Mouse (Mus musculus) adipocyte (in vitro differentiated cells): Measurements from ENCODE around the gene Mindy2.
"Not testable (repeated sequence)": the region's sequence is repeated elsewhere in the genome, so short reads cannot be mapped to it uniquely, and the experiment has no call there.

Source experiments
- DNase-seq: peaks from one replicate; pipeline ENCODE4 v3.0.0-alpha.2; 2016; ENCODE audit warnings: low spot score

The Mindy2 gene

DNA sequence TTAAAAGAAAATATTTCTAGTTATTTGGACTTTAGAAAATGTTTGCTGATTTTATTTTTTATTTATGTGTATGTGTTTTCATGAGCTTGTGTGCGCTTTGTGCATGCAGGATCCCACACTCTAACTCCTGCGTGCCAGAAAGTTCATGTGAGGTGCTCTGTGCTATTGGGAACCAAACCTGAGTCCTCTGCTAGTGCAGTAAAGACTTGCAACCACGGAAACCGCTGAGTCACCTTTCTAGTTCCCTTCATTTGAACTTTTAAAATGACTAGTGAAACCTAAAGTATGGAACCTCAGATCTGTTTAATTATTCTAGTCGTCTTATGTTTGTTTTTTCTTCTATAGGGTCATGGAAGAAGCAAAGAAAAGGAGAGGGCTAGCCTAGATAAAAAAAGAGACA lies 76.0 kb downstream of the Mindy2 start:
- DNase-seq: no peak

DNA sequence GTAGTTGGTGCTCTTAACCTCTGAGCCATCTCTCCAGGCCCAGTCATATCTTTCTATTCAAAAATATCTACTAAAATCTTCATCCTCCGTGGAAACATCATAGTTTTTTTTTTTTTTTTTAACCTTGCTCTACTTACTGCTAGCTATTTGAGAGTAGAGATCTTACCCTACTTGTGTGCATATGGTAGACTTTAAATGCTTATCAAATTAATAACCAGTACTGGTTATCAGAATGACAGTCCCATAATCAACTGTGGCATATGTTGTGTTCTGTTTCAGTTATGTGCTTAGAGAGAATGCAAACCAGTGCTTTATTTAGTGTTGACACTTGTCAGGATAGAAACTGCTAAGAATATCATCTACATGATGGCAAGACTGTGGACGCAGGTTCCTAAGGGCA lies 78.9 kb downstream of the Mindy2 start:
- no peak for DNase-seq

DNA sequence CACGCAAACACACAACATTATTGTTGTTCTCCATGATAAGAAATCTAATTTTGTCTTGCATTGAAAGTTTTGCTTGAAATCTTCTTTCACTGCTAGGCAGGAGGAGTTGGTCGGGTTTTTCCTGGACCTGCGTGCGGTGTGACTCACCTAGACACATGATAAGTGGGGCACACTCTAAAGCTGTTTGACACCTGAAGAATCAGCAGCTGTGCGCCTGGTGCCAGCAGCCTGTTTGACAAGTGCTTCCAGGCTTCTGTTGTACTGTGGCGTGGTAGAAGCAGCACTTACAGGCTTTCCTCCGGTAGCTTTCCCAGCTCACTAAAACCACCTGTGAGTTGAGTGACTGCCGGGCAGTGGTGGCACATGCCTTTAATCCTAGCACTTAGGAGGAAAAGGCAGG lies 86.6 kb downstream of the Mindy2 start:
- DNase-seq: no peak

DNA sequence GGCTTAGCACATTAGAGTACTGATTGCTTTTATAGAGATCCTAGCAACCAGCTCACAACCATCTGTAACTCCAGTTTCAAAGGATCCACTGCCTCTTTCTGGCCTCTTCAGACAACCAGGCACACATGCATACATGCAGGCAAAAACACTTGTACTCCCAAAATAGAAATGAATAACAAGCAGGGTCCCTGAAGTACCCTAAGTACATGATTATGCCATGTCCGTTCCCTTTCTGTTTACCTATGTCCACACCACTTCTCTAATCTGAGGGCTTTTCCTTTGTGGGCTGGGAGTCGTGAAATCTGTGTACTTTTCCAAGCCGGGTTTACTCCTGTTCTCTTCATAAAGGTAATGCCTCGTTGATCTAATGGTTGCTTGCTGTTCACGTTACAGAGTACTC lies 89.3 kb downstream of the Mindy2 start:
- DNase-seq: no peak

DNA sequence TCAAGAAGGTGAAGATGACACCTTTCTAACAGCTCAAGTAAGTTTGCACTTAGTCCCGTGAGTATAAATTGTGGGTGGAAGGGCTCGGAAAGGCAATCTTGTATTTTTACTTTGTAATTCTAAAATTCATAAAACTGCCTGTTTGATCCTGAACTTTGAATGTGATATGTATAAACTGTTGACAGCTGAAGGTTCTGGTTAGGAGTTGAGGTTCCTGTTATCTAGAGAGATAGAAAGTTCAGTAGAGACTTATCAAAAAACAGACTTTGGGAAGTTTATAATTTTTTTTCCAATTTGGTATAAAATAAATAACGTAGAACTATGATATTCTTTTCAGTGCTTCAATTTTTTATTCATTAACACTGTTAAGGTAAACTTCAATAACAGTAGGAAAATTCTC lies 94.1 kb downstream of the Mindy2 start:
- DNase-seq: no peak

DNA sequence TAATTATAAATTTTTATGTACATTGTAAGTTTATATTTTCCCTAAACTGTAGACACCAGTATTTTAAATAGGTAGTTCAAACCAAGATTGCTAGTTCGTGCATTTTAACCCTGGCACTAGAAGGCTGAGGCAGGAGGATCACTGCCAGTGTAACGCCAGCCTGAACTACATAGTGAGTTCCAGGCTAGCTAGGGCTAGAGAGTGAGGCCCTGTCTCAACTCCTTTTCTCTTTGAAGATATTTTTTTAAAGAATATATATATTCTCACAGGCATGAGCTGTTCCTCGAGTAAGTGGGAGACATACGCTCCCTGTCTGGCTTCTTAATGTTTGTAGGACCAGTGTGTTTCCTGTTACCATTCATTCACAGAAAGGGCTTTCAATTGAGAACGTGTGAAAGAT lies 100.2 kb downstream of the Mindy2 start:
- DNase-seq: no peak

DNA sequence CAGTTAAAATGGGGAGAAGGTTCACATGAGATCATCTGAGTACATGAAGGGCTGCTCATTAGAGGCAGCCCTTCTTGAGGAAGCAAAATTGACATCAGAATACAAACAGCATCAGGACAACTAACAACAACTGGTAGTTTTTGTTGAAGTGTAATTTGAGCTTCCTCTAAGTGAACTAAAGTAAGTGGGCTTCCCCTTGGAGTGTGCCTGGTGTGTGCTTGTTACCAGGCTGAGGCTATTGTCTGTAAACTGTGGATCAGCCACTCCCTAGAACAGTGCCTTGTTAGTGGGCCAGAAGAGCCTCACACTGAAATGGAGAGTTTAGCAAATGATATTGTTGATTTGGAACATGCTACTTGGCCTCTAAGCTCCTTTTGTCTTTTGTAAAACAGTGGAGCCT lies 101.5 kb downstream of the Mindy2 start:
- DNase-seq: no peak

DNA sequence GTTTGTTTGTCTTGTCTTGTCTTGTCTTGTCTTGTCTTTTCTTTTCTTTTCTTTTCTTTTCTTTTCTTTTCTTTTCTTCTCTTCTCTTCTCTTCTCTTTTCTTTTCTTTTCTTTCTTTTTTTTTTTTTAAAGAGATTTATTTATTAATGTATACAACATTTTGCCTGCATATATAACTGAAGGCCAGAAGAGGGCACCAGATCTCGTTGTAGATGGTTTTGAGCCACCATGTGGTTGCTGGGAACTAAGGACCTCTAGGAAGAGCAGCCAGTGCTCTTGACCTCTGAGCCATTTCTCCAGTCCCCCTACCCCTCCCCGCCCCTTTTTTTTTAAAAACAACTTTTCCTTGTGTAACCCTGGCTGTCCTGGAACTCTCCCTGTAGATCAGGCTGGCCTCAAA lies 104.7 kb downstream of the Mindy2 start:
- DNase-seq: not testable (repeated sequence)

GRCm38 (mm10) chr9:70551524-70551923 lies 105.5 kb downstream of the Mindy2 start:
- no peak for DNase-seq
